Comparison of ENCODE assay signal across 13 mouse cellular contexts in the genomic region with DNA sequence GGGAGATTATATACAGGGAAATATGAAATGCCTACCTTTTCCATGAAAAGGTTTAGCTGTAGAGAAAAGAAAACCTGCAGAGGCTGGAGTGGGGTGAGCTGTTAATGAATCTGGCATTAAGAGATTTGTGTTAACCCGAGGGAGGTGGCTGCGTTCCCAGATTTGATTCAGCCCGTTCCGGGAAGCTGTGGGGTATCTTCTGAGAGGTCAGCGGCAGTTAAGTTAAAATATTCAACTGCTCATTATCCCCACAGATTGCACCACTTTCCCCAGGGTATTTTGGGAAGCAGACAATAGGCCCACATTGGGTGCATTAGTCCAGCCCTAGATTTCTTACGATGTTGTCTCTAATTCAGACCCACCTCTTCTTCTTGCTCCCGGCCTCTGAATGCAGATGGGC.
A peak's percentile ranks its signal among the peaks of the same experiment; 100 is the strongest.
DNase-seq lines count a peak whose midpoint lies in the region; ATAC-seq and TF ChIP-seq lines count a peak whose summit lies in the region.
"Had no signal": no experiment of that assay in that cellular context is flagged by ENCODE, and none has a peak within 500 bp of the region (broad histone marks: within the 10 kb centered on the region; RNA-seq: fewer than 3 reads in every experiment).

No protein-coding gene starts in this region.

- no peaks in the 10 kb centered on the region for H3K9me3 ChIP-seq in forebrain, postnatal 0 days (ENCODE audit: low read length)
- H3K9me3 ChIP-seq in forebrain, embryonic 13.5 days (replicated peaks) = no peaks in the 10 kb centered on the region
- H3K9me3 ChIP-seq: embryonic facial prominence, embryonic 12.5 days; limb, embryonic 13.5 days had no signal

- ATAC-seq in forebrain, postnatal 0 days = peak; percentile 27; the same call in 1 of the 2 replicates
- no peak for ATAC-seq in forebrain, embryonic 13.5 days

- no peaks in the 10 kb centered on the region; the same call in 1 of the 2 replicates for H3K4me1 ChIP-seq in forebrain, postnatal 0 days (ENCODE audit: insufficient read depth)
- H3K4me1 ChIP-seq in forebrain, embryonic 13.5 days = peaks cover 9% of the 10 kb centered on the region; the same call in 1 of the 2 replicates
- H3K4me1 ChIP-seq in cerebellum, adult 2 months (ENCODE audit: control insufficient read depth, insufficient read depth, low read length) = 0 out of 2 replicates have a peak, but pooled peaks cover 3% of the 10 kb centered on the region
- H3K4me1 ChIP-seq: embryonic facial prominence, embryonic 12.5 days; limb, embryonic 13.5 days had no signal

- DNase-seq in forebrain, postnatal 0 days = peak; percentile 32
- DNase-seq in lung, postnatal 10 days = peak; percentile 1
- DNase-seq in lung, adult 18-20 months = no peak
- DNase-seq in cerebellum, adult 2 months = peak; percentile 18 to 45
- peak; percentile 24 to 39 for DNase-seq in layer of hippocampus, postnatal 14 days (ENCODE audit: low spot score in 2 of 2)
- DNase-seq in gastrocnemius, postnatal 36 days = no peak
- DNase-seq in thymus, postnatal 0 days (ENCODE audit: low spot score) = no peak
- DNase-seq: B cell, adult 2 months; heart, postnatal 14 days had no signal

- WGBS in forebrain, postnatal 0 days = 21% methylated on average over 7 of the region's 7 CpGs
- 24% methylated on average over 7 of the region's 7 CpGs for WGBS in forebrain, embryonic 13.5 days
- WGBS in cerebellum, adult 2 months = 21% methylated on average over 7 of the region's 7 CpGs

- H3K4me2 ChIP-seq in forebrain, postnatal 0 days (ENCODE audit: low read depth) = no peak overlapping the region
- no peak overlapping the region for H3K4me2 ChIP-seq in forebrain, embryonic 13.5 days
- H3K4me2 ChIP-seq: embryonic facial prominence, embryonic 12.5 days; limb, embryonic 13.5 days had no signal

- no peak overlapping the region for H3K9ac ChIP-seq in forebrain, postnatal 0 days
- no peak overlapping the region for H3K9ac ChIP-seq in forebrain, embryonic 13.5 days
- H3K9ac ChIP-seq: embryonic facial prominence, embryonic 12.5 days; limb, embryonic 13.5 days had no signal

- no peaks in the 10 kb centered on the region for H3K27me3 ChIP-seq in forebrain, postnatal 0 days (ENCODE audit: insufficient read depth, low read length)
- H3K27me3 ChIP-seq in forebrain, embryonic 13.5 days = no peaks in the 10 kb centered on the region
- no peaks in the 10 kb centered on the region for H3K27me3 ChIP-seq in cerebellum, adult 2 months (ENCODE audit: control insufficient read depth, insufficient read depth, low read length)
- H3K27me3 ChIP-seq: embryonic facial prominence, embryonic 12.5 days; limb, embryonic 13.5 days had no signal

- H3K4me3 ChIP-seq in forebrain, postnatal 0 days (ENCODE audit: low read depth, low read length) = no peak overlapping the region
- no peak overlapping the region for H3K4me3 ChIP-seq in forebrain, embryonic 13.5 days
- no peak overlapping the region for H3K4me3 ChIP-seq in cerebellum, adult 2 months (replicated peaks; ENCODE audit: insufficient read depth, low read depth, low read length)
- H3K4me3 ChIP-seq: embryonic facial prominence, embryonic 12.5 days; limb, embryonic 13.5 days had no signal

- H3K27ac ChIP-seq in forebrain, postnatal 0 days (ENCODE audit: low read depth, low read length) = no peak overlapping the region
- no peak overlapping the region for H3K27ac ChIP-seq in forebrain, embryonic 13.5 days
- H3K27ac ChIP-seq in cerebellum, adult 2 months (ENCODE audit: insufficient read depth, low read length) = no peak overlapping the region
- H3K27ac ChIP-seq: embryonic facial prominence, embryonic 12.5 days; limb, embryonic 13.5 days had no signal

- TF ChIP-seq CTCF in forebrain, postnatal 0 days (IDR thresholded peaks at IDR 0.05; ENCODE audit: low read depth) = no peak
- no peak for TF ChIP-seq CTCF in cerebellum, adult 2 months (IDR thresholded peaks at IDR 0.05; ENCODE audit: borderline replicate concordance, insufficient read depth, low read depth, low read length)

- no peak for TF ChIP-seq POLR2A in cerebellum, adult 2 months (IDR thresholded peaks at IDR 0.05; ENCODE audit: borderline replicate concordance, insufficient read depth, low read length)

- H3K36me3 ChIP-seq in forebrain, postnatal 0 days (ENCODE audit: insufficient read depth) = no peaks in the 10 kb centered on the region
- no peaks in the 10 kb centered on the region for H3K36me3 ChIP-seq in forebrain, embryonic 13.5 days (ENCODE audit: poor library complexity, severe bottlenecking)
- H3K36me3 ChIP-seq: embryonic facial prominence, embryonic 12.5 days; G1E; limb, embryonic 13.5 days had no signal

- intact Hi-C loops in gastrocnemius, postnatal 36 days (cut with DNase I) = no loop called here

Comparison
In these comparisons a context has a peak if more than half of its experiments do, and no peak if none do; other contexts are left out.
1. DNase-seq: peak in forebrain, postnatal 0 days (single experiment), lung, postnatal 10 days (single experiment), cerebellum, adult 2 months (2 of 2) and layer of hippocampus, postnatal 14 days (2 of 2); none in lung, adult 18-20 months (0 of 2), gastrocnemius, postnatal 36 days (0 of 2) and thymus, postnatal 0 days (single experiment).